Mouse (Mus musculus): ENCODE measurements at regions not wholly inside any gene's neighbourhood (a gene's known extent, or its start where the extent isn't known, plus 50 kb on each side); places are given as distances from the start of the nearest gene placed in this dataset.

- H3K27me3 ChIP-seq (ENCODE audit: low read depth, poor library complexity, severe bottlenecking): no peaks in the 10 kb centered on the region
- 76% methylated on average over 11 of the region's 11 CpGs for whole genome bisulfite sequencing
- DNase-seq (ENCODE audit: low spot score): no peak
- no peaks in the 10 kb centered on the region for H3K36me3 ChIP-seq
- peaks cover 5% of the 10 kb centered on the region for H3K4me1 ChIP-seq
- H3K4me3 ChIP-seq: no peak overlapping the region
- peaks cover 4% of the 10 kb centered on the region; the same call in 1 of the 2 replicates for H3K9me3 ChIP-seq (replicated peaks)
- H3K27ac ChIP-seq (replicated peaks): no peak overlapping the region
Observed at GRCm38 (mm10) chr2:167878255-167878865, 53.5 kb upstream of the Ptpn1 start.

GRCm38 (mm10) chr2:167877254-167877870 is 54.5 kb upstream of the Ptpn1 start:
- Histone ChIP-seq H3K4me3 (no peak overlapping the region), H3K4me1 (peaks cover 5% of the 10 kb centered on the region), H3K27me3 (ENCODE audit: low read depth, poor library complexity, severe bottlenecking) (no peaks in the 10 kb centered on the region), H3K27ac (replicated peaks) (peak overlapping the region; percentile 28; the same call in 1 of the 2 replicates), H3K9me3 (replicated peaks) (peaks cover under 1% of the 10 kb centered on the region; the same call in 1 of the 2 replicates), H3K36me3 (no peaks in the 10 kb centered on the region)
- WGBS: 59% methylated on average over 11 of the region's 11 CpGs
- DNase-seq (ENCODE audit: low spot score): no peak

GRCm38 (mm10) chr2:167872507-167872906 is 59.4 kb upstream of the Ptpn1 start:
- DNase-seq (ENCODE audit: low spot score): no peak
- no peaks in the 10 kb centered on the region for H3K9me3 ChIP-seq (replicated peaks)
- H3K27ac ChIP-seq (replicated peaks): no peak overlapping the region
- no peaks in the 10 kb centered on the region for H3K36me3 ChIP-seq
- no peaks in the 10 kb centered on the region for H3K27me3 ChIP-seq (ENCODE audit: low read depth, poor library complexity, severe bottlenecking)
- WGBS: 93% methylated on average over 4 of the region's 4 CpGs
- peaks cover 4% of the 10 kb centered on the region for H3K4me1 ChIP-seq
- H3K4me3 ChIP-seq: no peak overlapping the region

GRCm38 (mm10) chr2:167870153-167870552 is 61.7 kb upstream of the Ptpn1 start:
- no peak overlapping the region for H3K4me3 ChIP-seq
- no peak for DNase-seq (ENCODE audit: low spot score)
- WGBS: 83% methylated on average over 6 of the region's 6 CpGs
- H3K9me3 ChIP-seq (replicated peaks): no peaks in the 10 kb centered on the region
- no peaks in the 10 kb centered on the region for H3K36me3 ChIP-seq
- no peaks in the 10 kb centered on the region; the same call in 1 of the 2 replicates for H3K4me1 ChIP-seq
- no peak overlapping the region for H3K27ac ChIP-seq (replicated peaks)
- no peaks in the 10 kb centered on the region for H3K27me3 ChIP-seq (ENCODE audit: low read depth, poor library complexity, severe bottlenecking)

- Histone ChIP-seq H3K4me1 (peaks cover 6% of the 10 kb centered on the region), H3K36me3 (no peaks in the 10 kb centered on the region), H3K4me3 (no peak overlapping the region), H3K27ac (replicated peaks) (no peak overlapping the region), H3K9me3 (replicated peaks) (no peaks in the 10 kb centered on the region), H3K27me3 (ENCODE audit: low read depth, poor library complexity, severe bottlenecking) (no peaks in the 10 kb centered on the region)
- no peak for DNase-seq (ENCODE audit: low spot score)
- 74% methylated on average over 10 of the region's 10 CpGs for whole genome bisulfite sequencing
Observed at GRCm38 (mm10) chr2:167866751-167867150, 65.1 kb upstream of the Ptpn1 start.

GRCm38 (mm10) chr2:167865525-167865924 is 66.3 kb upstream of the Ptpn1 start:
- no peak for DNase-seq (ENCODE audit: low spot score)
- Histone ChIP-seq H3K27ac (replicated peaks) (no peak overlapping the region), H3K4me1 (peaks cover 9% of the 10 kb centered on the region), H3K9me3 (replicated peaks) (no peaks in the 10 kb centered on the region), H3K4me3 (no peak overlapping the region), H3K27me3 (ENCODE audit: low read depth, poor library complexity, severe bottlenecking) (no peaks in the 10 kb centered on the region), H3K36me3 (no peaks in the 10 kb centered on the region)
- WGBS: 89% methylated on average over 3 of the region's 3 CpGs

GRCm38 (mm10) chr2:167864672-167865071 is 67.2 kb upstream of the Ptpn1 start:
- Histone ChIP-seq H3K27ac (replicated peaks) (no peak overlapping the region), H3K4me3 (no peak overlapping the region), H3K9me3 (replicated peaks) (no peaks in the 10 kb centered on the region), H3K4me1 (peaks cover 12% of the 10 kb centered on the region), H3K27me3 (ENCODE audit: low read depth, poor library complexity, severe bottlenecking) (no peaks in the 10 kb centered on the region), H3K36me3 (no peaks in the 10 kb centered on the region)
- no peak for DNase-seq (ENCODE audit: low spot score)
- 81% methylated on average over 7 of the region's 7 CpGs for WGBS

GRCm38 (mm10) chr2:167864228-167864627 is 67.6 kb upstream of the Ptpn1 start:
- no peaks in the 10 kb centered on the region for H3K36me3 ChIP-seq
- H3K27me3 ChIP-seq (ENCODE audit: low read depth, poor library complexity, severe bottlenecking): no peaks in the 10 kb centered on the region
- DNase-seq (ENCODE audit: low spot score): no peak
- 63% methylated on average over 8 of the region's 8 CpGs for WGBS
- H3K27ac ChIP-seq (replicated peaks): no peak overlapping the region
- H3K4me3 ChIP-seq: no peak overlapping the region
- peaks cover 15% of the 10 kb centered on the region for H3K4me1 ChIP-seq
- H3K9me3 ChIP-seq (replicated peaks): no peaks in the 10 kb centered on the region

GRCm38 (mm10) chr2:167863616-167864015 is 68.2 kb upstream of the Ptpn1 start:
- 70% methylated on average over 6 of the region's 6 CpGs for WGBS
- Histone ChIP-seq H3K27ac (replicated peaks) (no peak overlapping the region), H3K27me3 (ENCODE audit: low read depth, poor library complexity, severe bottlenecking) (no peaks in the 10 kb centered on the region), H3K4me3 (no peak overlapping the region), H3K4me1 (peaks cover 15% of the 10 kb centered on the region), H3K36me3 (no peaks in the 10 kb centered on the region), H3K9me3 (replicated peaks) (no peaks in the 10 kb centered on the region)
- DNase-seq (ENCODE audit: low spot score): no peak

GRCm38 (mm10) chr2:167861178-167861520 is 70.7 kb upstream of the Ptpn1 start:
- no peaks in the 10 kb centered on the region for H3K36me3 ChIP-seq
- peaks cover 22% of the 10 kb centered on the region for H3K4me1 ChIP-seq
- H3K4me3 ChIP-seq: no peak overlapping the region
- H3K9me3 ChIP-seq (replicated peaks): no peaks in the 10 kb centered on the region
- no peak for DNase-seq (ENCODE audit: low spot score)
- H3K27me3 ChIP-seq (ENCODE audit: low read depth, poor library complexity, severe bottlenecking): no peaks in the 10 kb centered on the region; the same call in 1 of the 2 replicates
- 82% methylated on average over 2 of the region's 2 CpGs for WGBS
- H3K27ac ChIP-seq (replicated peaks): no peak overlapping the region; the same call in 1 of the 2 replicates

- Histone ChIP-seq H3K9me3 (replicated peaks) (no peaks in the 10 kb centered on the region), H3K27ac (replicated peaks) (peak overlapping the region; percentile 46), H3K36me3 (no peaks in the 10 kb centered on the region), H3K27me3 (ENCODE audit: low read depth, poor library complexity, severe bottlenecking) (no peaks in the 10 kb centered on the region; the same call in 1 of the 2 replicates), H3K4me1 (peaks cover 24% of the 10 kb centered on the region), H3K4me3 (no peak overlapping the region)
- no peak for DNase-seq (ENCODE audit: low spot score)
- 59% methylated on average over 10 of the region's 10 CpGs for WGBS
Observed at GRCm38 (mm10) chr2:167860457-167861177, 71.2 kb upstream of the Ptpn1 start.

- DNase-seq (ENCODE audit: low spot score): no peak
- H3K27me3 ChIP-seq (ENCODE audit: low read depth, poor library complexity, severe bottlenecking): no peaks in the 10 kb centered on the region; the same call in 1 of the 2 replicates
- H3K4me3 ChIP-seq: no peak overlapping the region
- no peaks in the 10 kb centered on the region for H3K9me3 ChIP-seq (replicated peaks)
- H3K4me1 ChIP-seq: peaks cover 24% of the 10 kb centered on the region
- WGBS: 77% methylated on average over 10 of the region's 10 CpGs
- no peak overlapping the region for H3K27ac ChIP-seq (replicated peaks)
- H3K36me3 ChIP-seq: no peaks in the 10 kb centered on the region
Observed at GRCm38 (mm10) chr2:167859575-167859974, 72.3 kb upstream of the Ptpn1 start.

- Histone ChIP-seq H3K27me3 (ENCODE audit: low read depth, poor library complexity, severe bottlenecking) (no peaks in the 10 kb centered on the region; the same call in 1 of the 2 replicates), H3K36me3 (no peaks in the 10 kb centered on the region), H3K9me3 (replicated peaks) (no peaks in the 10 kb centered on the region), H3K4me3 (no peak overlapping the region), H3K4me1 (peaks cover 24% of the 10 kb centered on the region), H3K27ac (replicated peaks) (no peak overlapping the region)
- 80% methylated on average over 10 of the region's 10 CpGs for WGBS
- no peak for DNase-seq (ENCODE audit: low spot score)
Observed at GRCm38 (mm10) chr2:167858346-167858745, 73.5 kb upstream of the Ptpn1 start.

Measured in midbrain, embryonic 10.5 days (tissue).